Comparison of ENCODE assay signal across 8 mouse cellular contexts in genomic region chr2:34368396-34368795, GRCm38 (mm10). TPM values are rescaled to one million over a fixed set of nuclear protein-coding genes. Genes with fewer than 3 reads are reported as not detected.
DNase-seq lines count a peak whose midpoint lies in the region; ATAC-seq and TF ChIP-seq lines count a peak whose summit lies in the region.
"Had no signal": no experiment of that assay in that cellular context is flagged by ENCODE, and none has a peak within 500 bp of the region (broad histone marks: within the 10 kb centered on the region; RNA-seq: fewer than 3 reads in every experiment).

No protein-coding gene starts in this region.

- peaks cover 7% of the 10 kb centered on the region; the same call in 1 of the 2 replicates for H3K4me1 ChIP-seq in lung, embryonic 14.5 days (ENCODE audit: insufficient read depth)
- peaks cover 14% of the 10 kb centered on the region for H3K4me1 ChIP-seq in forebrain, embryonic 16.5 days (replicated peaks; ENCODE audit: control insufficient read depth, insufficient read depth, low read length)
- peaks cover 13% of the 10 kb centered on the region for H3K4me1 ChIP-seq in liver, embryonic 16.5 days (ENCODE audit: control insufficient read depth, low read depth, low read length)
- no peaks in the 10 kb centered on the region for H3K4me1 ChIP-seq in stomach, postnatal 0 days (replicated peaks; ENCODE audit: control insufficient read depth, insufficient read depth)

- H3K4me3 ChIP-seq in lung, embryonic 14.5 days (ENCODE audit: low read depth, low read length), result peak overlapping the region; percentile 21
- H3K4me3 ChIP-seq in forebrain, embryonic 16.5 days (replicated peaks; ENCODE audit: low read length), result peak overlapping the region; percentile 26
- no peak overlapping the region for H3K4me3 ChIP-seq in liver, embryonic 16.5 days (ENCODE audit: low read depth, low read length)
- no peak overlapping the region for H3K4me3 ChIP-seq in stomach, postnatal 0 days (ENCODE audit: low read depth, low read length)

- peak overlapping the region; percentile 75; the same call in 1 of the 2 replicates for H3K27ac ChIP-seq in lung, embryonic 14.5 days (ENCODE audit: low read depth)
- H3K27ac ChIP-seq in forebrain, embryonic 16.5 days (ENCODE audit: low read length), result 0 out of 2 replicates have a peak overlapping the region, but pooled peaks have one; percentile 16
- H3K27ac ChIP-seq in liver, embryonic 16.5 days (ENCODE audit: low read length), result no peak overlapping the region
- 0 out of 2 replicates have a peak overlapping the region, but pooled peaks have one; percentile 13 for H3K27ac ChIP-seq in stomach, postnatal 0 days (replicated peaks)

- H3K9me3 ChIP-seq in lung, embryonic 14.5 days (ENCODE audit: low read depth, low read length), result no peaks in the 10 kb centered on the region
- H3K9me3 ChIP-seq in forebrain, embryonic 16.5 days (ENCODE audit: control insufficient read depth, low read length), result no peaks in the 10 kb centered on the region
- H3K9me3 ChIP-seq in liver, embryonic 16.5 days (replicated peaks; ENCODE audit: control insufficient read depth, low read length), result no peaks in the 10 kb centered on the region
- H3K9me3 ChIP-seq in stomach, postnatal 0 days (ENCODE audit: control insufficient read depth, low read length), result no peaks in the 10 kb centered on the region

- no peaks in the 10 kb centered on the region for H3K36me3 ChIP-seq in lung, embryonic 14.5 days (ENCODE audit: insufficient read depth)
- no peaks in the 10 kb centered on the region for H3K36me3 ChIP-seq in forebrain, embryonic 16.5 days (ENCODE audit: control insufficient read depth, insufficient read depth)
- no peaks in the 10 kb centered on the region for H3K36me3 ChIP-seq in liver, embryonic 16.5 days (ENCODE audit: control insufficient read depth, insufficient read depth)
- no peaks in the 10 kb centered on the region for H3K36me3 ChIP-seq in stomach, postnatal 0 days (ENCODE audit: control insufficient read depth, insufficient read depth, low read length)

- WGBS in lung, embryonic 14.5 days, result 14% methylated on average over 6 of the region's 6 CpGs
- 43% methylated on average over 6 of the region's 6 CpGs for WGBS in forebrain, embryonic 16.5 days
- 53% methylated on average over 6 of the region's 6 CpGs for WGBS in liver, embryonic 16.5 days (ENCODE audit: insufficient replicate concordance)
- 17% methylated on average over 6 of the region's 6 CpGs for WGBS in stomach, postnatal 0 days

- ATAC-seq in lung, embryonic 14.5 days (ENCODE audit: insufficient read depth), result 0 out of 2 replicates have a peak, but pooled peaks have one; percentile 9
- ATAC-seq in forebrain, embryonic 16.5 days, result no peak
- ATAC-seq in liver, embryonic 16.5 days (ENCODE audit: low read depth), result no peak
- no peak for ATAC-seq in stomach, postnatal 0 days (ENCODE audit: low FRiP score, low TSS enrichment)

- H3K27me3 ChIP-seq in lung, embryonic 14.5 days (ENCODE audit: insufficient read depth, low read length), result no peaks in the 10 kb centered on the region
- peaks cover 5% of the 10 kb centered on the region; the same call in 1 of the 2 replicates for H3K27me3 ChIP-seq in forebrain, embryonic 16.5 days (replicated peaks; ENCODE audit: control insufficient read depth, insufficient read depth, low read length)
- H3K27me3 ChIP-seq in liver, embryonic 16.5 days (ENCODE audit: control insufficient read depth, insufficient read depth, low read depth, low read length), result no peaks in the 10 kb centered on the region
- no peaks in the 10 kb centered on the region for H3K27me3 ChIP-seq in stomach, postnatal 0 days (ENCODE audit: control insufficient read depth, insufficient read depth, low read length)

- peak overlapping the region; percentile 53 for H3K4me2 ChIP-seq in lung, embryonic 14.5 days
- H3K4me2 ChIP-seq in forebrain, embryonic 16.5 days (ENCODE audit: low read length), result peak overlapping the region; percentile 42
- H3K4me2 ChIP-seq in liver, embryonic 16.5 days (ENCODE audit: low read depth, low read length), result 0 out of 2 replicates have a peak overlapping the region, but pooled peaks have one; percentile 4
- H3K4me2 ChIP-seq in stomach, postnatal 0 days (replicated peaks; ENCODE audit: low read depth), result peak overlapping the region; percentile 28

- no peak for TF ChIP-seq CTCF in lung, embryonic 14.5 days (IDR thresholded peaks at IDR 0.05; ENCODE audit: low read depth)
- TF ChIP-seq CTCF in stomach, postnatal 0 days (IDR thresholded peaks at IDR 0.05; ENCODE audit: low read depth), result no peak

- no peak for TF ChIP-seq EP300 in stomach, postnatal 0 days (optimal IDR thresholded peaks at IDR 0.05)

- DNase-seq in lung, embryonic 14.5 days, result peak; percentile 83
- DNase-seq in lung, adult 18-20 months, result no peak
- no peak for DNase-seq in stomach, postnatal 0 days (ENCODE audit: low spot score)
- no peak for DNase-seq in frontal cortex, postnatal 14 days (ENCODE audit: low spot score in 2 of 2)
- no peak for DNase-seq in thymus, postnatal 4 days
- DNase-seq: cerebellum, adult 2 months had no signal

- peak overlapping the region; percentile 27 for H3K9ac ChIP-seq in lung, embryonic 14.5 days
- 0 out of 2 replicates have a peak overlapping the region, but pooled peaks have one; percentile 19 for H3K9ac ChIP-seq in forebrain, embryonic 16.5 days (replicated peaks; ENCODE audit: low read depth, low read length)
- no peak overlapping the region for H3K9ac ChIP-seq in liver, embryonic 16.5 days (ENCODE audit: low read depth, low read length)
- no peak overlapping the region for H3K9ac ChIP-seq in stomach, postnatal 0 days (ENCODE audit: low read length)

RNA-seq across cellular contexts. Expression of gene Pbx3, which starts 4.5 kb away (rescaled TPM):
- polyA plus RNA-seq in lung, embryonic 14.5 days (2014; fragmentation: Nextera tagmentation; extraction: Ambion mirVana), result 37.5 and 38.4 TPM in 2 replicates
- polyA plus RNA-seq in forebrain, embryonic 16.5 days (2015; fragmentation: Nextera tagmentation; extraction: Ambion mirVana), result 48.1 and 71.1 TPM in 2 replicates
- 4.2 and 4.5 TPM in 2 replicates for polyA plus RNA-seq in liver, embryonic 16.5 days (2015; fragmentation: Nextera tagmentation; extraction: Ambion mirVana)
- polyA plus RNA-seq in stomach, postnatal 0 days (2015; fragmentation: Nextera tagmentation; extraction: Ambion mirVana), result 11.6 and 14.1 TPM in 2 replicates

RNA-seq across cellular contexts. Expression of gene Mapkap1, which starts 38.2 kb away (rescaled TPM):
- polyA plus RNA-seq in lung, embryonic 14.5 days (2014; fragmentation: Nextera tagmentation; extraction: Ambion mirVana), result 93.3 and 97.1 TPM in 2 replicates
- 99.3 and 100 TPM in 2 replicates for polyA plus RNA-seq in forebrain, embryonic 16.5 days (2015; fragmentation: Nextera tagmentation; extraction: Ambion mirVana)
- 23.2 and 25.9 TPM in 2 replicates for polyA plus RNA-seq in liver, embryonic 16.5 days (2015; fragmentation: Nextera tagmentation; extraction: Ambion mirVana)
- polyA plus RNA-seq in stomach, postnatal 0 days (2015; fragmentation: Nextera tagmentation; extraction: Ambion mirVana), result 57.8 and 61.0 TPM in 2 replicates

Comparison
In these comparisons a context has a peak if more than half of its experiments do, and no peak if none do; other contexts are left out.
1. H3K4me3 ChIP-seq: peak in lung, embryonic 14.5 days (single experiment) and forebrain, embryonic 16.5 days (single experiment); none in liver, embryonic 16.5 days (single experiment) and stomach, postnatal 0 days (single experiment).
2. H3K9ac ChIP-seq: peak in lung, embryonic 14.5 days (single experiment) and forebrain, embryonic 16.5 days (single experiment); none in liver, embryonic 16.5 days (single experiment) and stomach, postnatal 0 days (single experiment).
3. Peak in every context shown above with its lines, with median percentiles within 50 percentile points of each other: H3K4me2 ChIP-seq.